Mouse (Mus musculus): ENCODE data around the gene Neurl3. TPM values are rescaled to one million over a fixed set of nuclear protein-coding genes. Genes with fewer than 3 reads are reported as not detected.

Neurl3 gene
- polyA plus RNA-seq, 1 experiment from 2014 or later = 1.2 TPM

- peak overlapping the region; percentile 86 for H3K27ac ChIP-seq (replicated peaks; ENCODE audit: low read depth, low read length)
- DNase-seq = no peak
- H3K9me3 ChIP-seq (ENCODE audit: control insufficient read depth, low read length) = no peaks in the 10 kb centered on the region
- no peak for ATAC-seq (ENCODE audit: low FRiP score, low TSS enrichment)
- H3K4me1 ChIP-seq (ENCODE audit: control insufficient read depth, insufficient read depth, low read length) = peaks cover 7% of the 10 kb centered on the region; the same call in 1 of the 2 replicates
- WGBS = 3% methylated on average over 21 of the region's 21 CpGs
- H3K4me3 ChIP-seq (replicated peaks; ENCODE audit: low read depth, low read length) = peak overlapping the region; percentile 87
- no peaks in the 10 kb centered on the region for H3K27me3 ChIP-seq (ENCODE audit: control insufficient read depth, insufficient read depth, low read length)
- peak overlapping the region; percentile 75 for H3K4me2 ChIP-seq (ENCODE audit: low read length)
- no peaks in the 10 kb centered on the region for H3K36me3 ChIP-seq (ENCODE audit: control insufficient read depth, insufficient read depth, low read length)
- peak overlapping the region; percentile 78 for H3K9ac ChIP-seq (replicated peaks; ENCODE audit: low read length)
Measured at GRCm38 (mm10) chr1:36243447-36244057, 30.9 kb downstream of the Neurl3 start.

DNA sequence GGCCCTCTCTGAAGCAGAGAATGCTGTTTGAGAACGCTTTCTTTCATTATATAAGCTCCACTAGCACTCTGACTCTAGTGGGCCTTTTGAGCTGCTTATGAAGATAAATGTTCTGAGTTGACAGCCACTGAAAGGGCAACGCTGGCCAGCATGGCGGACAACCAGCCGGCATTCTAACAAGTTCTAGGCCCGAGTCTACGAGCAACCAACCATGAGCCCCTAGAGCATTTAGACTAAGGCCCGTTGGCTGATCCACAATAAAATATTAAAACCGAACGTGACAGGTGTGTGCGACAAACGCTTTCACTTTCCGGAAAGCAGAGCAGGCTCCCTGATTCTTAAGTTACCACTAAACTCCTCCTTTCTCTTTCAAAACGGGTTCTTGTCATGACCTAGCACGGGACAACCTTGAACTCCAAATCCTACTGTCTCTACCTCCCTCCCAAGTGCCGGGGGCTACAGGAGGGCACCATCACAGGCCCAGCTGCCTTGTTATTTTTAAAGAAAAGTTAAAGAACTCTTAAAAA lies 32.5 kb downstream of the Neurl3 start:
- Histone ChIP-seq H3K4me3 (replicated peaks; ENCODE audit: low read depth, low read length) (no peak overlapping the region), H3K36me3 (ENCODE audit: control insufficient read depth, insufficient read depth, low read length) (no peaks in the 10 kb centered on the region), H3K27me3 (ENCODE audit: control insufficient read depth, insufficient read depth, low read length) (no peaks in the 10 kb centered on the region), H3K27ac (replicated peaks; ENCODE audit: low read depth, low read length) (no peak overlapping the region), H3K9ac (replicated peaks; ENCODE audit: low read length) (no peak overlapping the region), H3K4me2 (ENCODE audit: low read length) (no peak overlapping the region), H3K9me3 (ENCODE audit: control insufficient read depth, low read length) (no peaks in the 10 kb centered on the region), H3K4me1 (ENCODE audit: control insufficient read depth, insufficient read depth, low read length) (peaks cover 7% of the 10 kb centered on the region; the same call in 1 of the 2 replicates)
- 94% methylated on average over 15 of the region's 15 CpGs for WGBS
- no peak for DNase-seq
- no peak for ATAC-seq (ENCODE audit: low FRiP score, low TSS enrichment)

DNA sequence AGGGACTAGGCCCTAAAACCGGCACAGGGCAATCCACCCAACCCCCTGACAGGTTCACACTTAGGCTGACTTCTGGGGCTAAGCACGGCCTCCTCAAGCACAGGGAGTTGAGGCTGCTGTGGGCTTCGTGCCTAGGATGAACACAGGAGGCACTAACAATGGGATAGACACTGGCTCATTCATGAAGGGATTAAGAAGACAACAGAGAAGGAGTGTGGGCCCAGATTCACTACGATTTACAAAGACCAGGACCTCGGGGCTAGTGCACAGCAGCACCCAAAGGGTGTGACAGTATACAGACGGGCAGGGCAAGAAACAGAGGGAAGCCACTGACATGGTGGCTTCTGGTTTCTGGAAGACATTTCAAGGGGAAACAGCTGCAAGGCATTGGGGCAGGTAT lies 34.3 kb downstream of the Neurl3 start:
- WGBS = 11% methylated on average over 6 of the region's 6 CpGs
- Histone ChIP-seq H3K9me3 (ENCODE audit: control insufficient read depth, low read length) (no peaks in the 10 kb centered on the region), H3K4me1 (ENCODE audit: control insufficient read depth, insufficient read depth, low read length) (peaks cover 7% of the 10 kb centered on the region; the same call in 1 of the 2 replicates), H3K36me3 (ENCODE audit: control insufficient read depth, insufficient read depth, low read length) (no peaks in the 10 kb centered on the region), H3K27me3 (ENCODE audit: control insufficient read depth, insufficient read depth, low read length) (no peaks in the 10 kb centered on the region), H3K4me2 (ENCODE audit: low read length) (no peak overlapping the region), H3K27ac (replicated peaks; ENCODE audit: low read depth, low read length) (no peak overlapping the region), H3K4me3 (replicated peaks; ENCODE audit: low read depth, low read length) (no peak overlapping the region), H3K9ac (replicated peaks; ENCODE audit: low read length) (no peak overlapping the region)
- ATAC-seq (ENCODE audit: low FRiP score, low TSS enrichment) (no peak), DNase-seq (no peak)

GRCm38 (mm10) chr1:36239396-36239795 lies 35.1 kb downstream of the Neurl3 start:
- Histone ChIP-seq H3K27me3 (ENCODE audit: control insufficient read depth, insufficient read depth, low read length) (no peaks in the 10 kb centered on the region), H3K4me2 (ENCODE audit: low read length) (no peak overlapping the region), H3K36me3 (ENCODE audit: control insufficient read depth, insufficient read depth, low read length) (peaks cover 6% of the 10 kb centered on the region), H3K4me1 (ENCODE audit: control insufficient read depth, insufficient read depth, low read length) (peaks cover 7% of the 10 kb centered on the region; the same call in 1 of the 2 replicates), H3K4me3 (replicated peaks; ENCODE audit: low read depth, low read length) (no peak overlapping the region), H3K9me3 (ENCODE audit: control insufficient read depth, low read length) (no peaks in the 10 kb centered on the region), H3K27ac (replicated peaks; ENCODE audit: low read depth, low read length) (no peak overlapping the region), H3K9ac (replicated peaks; ENCODE audit: low read length) (no peak overlapping the region)
- ATAC-seq (ENCODE audit: low FRiP score, low TSS enrichment) (no peak), DNase-seq (no peak)
- WGBS = 90% methylated on average over 10 of the region's 10 CpGs

- DNase-seq (no peak), ATAC-seq (ENCODE audit: low FRiP score, low TSS enrichment) (no peak)
- H3K27me3 ChIP-seq (ENCODE audit: control insufficient read depth, insufficient read depth, low read length) = no peaks in the 10 kb centered on the region
- H3K4me3 ChIP-seq (replicated peaks; ENCODE audit: low read depth, low read length) = no peak overlapping the region
- no peak overlapping the region for H3K9ac ChIP-seq (replicated peaks; ENCODE audit: low read length)
- H3K27ac ChIP-seq (replicated peaks; ENCODE audit: low read depth, low read length) = no peak overlapping the region
- 93% methylated on average over 2 of the region's 2 CpGs for WGBS
- peaks cover 28% of the 10 kb centered on the region for H3K36me3 ChIP-seq (ENCODE audit: control insufficient read depth, insufficient read depth, low read length)
- no peak overlapping the region for H3K4me2 ChIP-seq (ENCODE audit: low read length)
- H3K4me1 ChIP-seq (ENCODE audit: control insufficient read depth, insufficient read depth, low read length) = no peaks in the 10 kb centered on the region
- H3K9me3 ChIP-seq (ENCODE audit: control insufficient read depth, low read length) = no peaks in the 10 kb centered on the region
Measured at GRCm38 (mm10) chr1:36235855-36236254, 38.6 kb downstream of the Neurl3 start.

DNA sequence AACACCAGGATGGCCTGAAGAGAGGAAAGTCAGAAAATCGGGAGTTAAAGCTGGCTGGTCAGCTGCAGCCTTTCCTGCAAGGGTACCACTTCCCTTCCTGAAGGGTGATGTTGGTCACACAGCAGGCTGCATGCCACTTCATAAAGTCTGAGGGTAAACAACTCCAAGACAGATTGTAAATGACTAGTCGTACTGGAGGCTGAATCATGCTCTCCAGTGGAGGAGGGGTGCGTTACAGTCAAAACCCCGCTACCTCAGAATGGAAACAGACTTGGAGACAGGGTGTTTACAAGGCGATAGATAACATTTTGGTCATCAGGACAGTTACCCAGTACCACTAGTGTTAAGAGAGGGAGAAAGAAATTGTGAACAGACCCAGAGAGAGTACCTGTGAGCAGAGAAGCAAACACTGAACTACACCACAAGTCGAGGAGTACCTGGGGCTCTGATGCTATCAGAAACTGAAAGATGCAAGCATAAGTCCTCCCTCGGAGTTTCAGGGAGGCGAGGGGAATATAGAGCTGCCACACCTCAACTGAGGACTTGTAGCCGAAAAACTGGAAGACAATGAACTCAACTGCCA lies 39.3 kb downstream of the Neurl3 start:
- H3K9me3 ChIP-seq (ENCODE audit: control insufficient read depth, low read length) = no peaks in the 10 kb centered on the region
- 92% methylated on average over 9 of the region's 9 CpGs for WGBS
- DNase-seq (no peak), ATAC-seq (ENCODE audit: low FRiP score, low TSS enrichment) (no peak)
- no peak overlapping the region for H3K9ac ChIP-seq (replicated peaks; ENCODE audit: low read length)
- H3K36me3 ChIP-seq (ENCODE audit: control insufficient read depth, insufficient read depth, low read length) = peaks cover 32% of the 10 kb centered on the region
- H3K27ac ChIP-seq (replicated peaks; ENCODE audit: low read depth, low read length) = no peak overlapping the region
- no peak overlapping the region for H3K4me3 ChIP-seq (replicated peaks; ENCODE audit: low read depth, low read length)
- H3K4me1 ChIP-seq (ENCODE audit: control insufficient read depth, insufficient read depth, low read length) = no peaks in the 10 kb centered on the region
- no peak overlapping the region for H3K4me2 ChIP-seq (ENCODE audit: low read length)
- no peaks in the 10 kb centered on the region for H3K27me3 ChIP-seq (ENCODE audit: control insufficient read depth, insufficient read depth, low read length)

DNA sequence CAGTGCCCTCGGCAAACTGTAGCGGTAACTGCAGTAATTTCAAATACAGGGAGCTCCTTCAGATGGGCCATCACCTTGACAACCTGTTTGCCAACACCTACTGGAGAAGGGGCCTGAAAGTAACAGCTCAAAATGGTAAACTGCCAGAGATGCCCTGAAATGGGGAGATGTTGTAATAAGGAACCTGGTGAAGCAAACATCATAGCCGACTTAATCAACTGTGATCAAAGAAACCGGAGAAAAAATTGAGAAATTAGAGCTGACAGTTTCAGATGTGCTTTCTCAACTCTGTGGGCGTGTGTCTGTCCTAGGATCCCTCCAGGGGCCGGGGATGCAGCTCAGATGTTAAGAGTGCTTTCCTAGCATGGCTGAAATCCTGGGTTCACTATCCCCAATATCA lies 41.3 kb downstream of the Neurl3 start:
- Histone ChIP-seq H3K27me3 (ENCODE audit: control insufficient read depth, insufficient read depth, low read length) (no peaks in the 10 kb centered on the region), H3K27ac (replicated peaks; ENCODE audit: low read depth, low read length) (no peak overlapping the region), H3K9me3 (ENCODE audit: control insufficient read depth, low read length) (no peaks in the 10 kb centered on the region), H3K4me2 (ENCODE audit: low read length) (no peak overlapping the region), H3K4me1 (ENCODE audit: control insufficient read depth, insufficient read depth, low read length) (no peaks in the 10 kb centered on the region), H3K4me3 (replicated peaks; ENCODE audit: low read depth, low read length) (no peak overlapping the region), H3K9ac (replicated peaks; ENCODE audit: low read length) (no peak overlapping the region), H3K36me3 (ENCODE audit: control insufficient read depth, insufficient read depth, low read length) (peaks cover 47% of the 10 kb centered on the region)
- DNase-seq (no peak), ATAC-seq (ENCODE audit: low FRiP score, low TSS enrichment) (no peak)
- 87% methylated on average over 6 of the region's 6 CpGs for WGBS

DNA sequence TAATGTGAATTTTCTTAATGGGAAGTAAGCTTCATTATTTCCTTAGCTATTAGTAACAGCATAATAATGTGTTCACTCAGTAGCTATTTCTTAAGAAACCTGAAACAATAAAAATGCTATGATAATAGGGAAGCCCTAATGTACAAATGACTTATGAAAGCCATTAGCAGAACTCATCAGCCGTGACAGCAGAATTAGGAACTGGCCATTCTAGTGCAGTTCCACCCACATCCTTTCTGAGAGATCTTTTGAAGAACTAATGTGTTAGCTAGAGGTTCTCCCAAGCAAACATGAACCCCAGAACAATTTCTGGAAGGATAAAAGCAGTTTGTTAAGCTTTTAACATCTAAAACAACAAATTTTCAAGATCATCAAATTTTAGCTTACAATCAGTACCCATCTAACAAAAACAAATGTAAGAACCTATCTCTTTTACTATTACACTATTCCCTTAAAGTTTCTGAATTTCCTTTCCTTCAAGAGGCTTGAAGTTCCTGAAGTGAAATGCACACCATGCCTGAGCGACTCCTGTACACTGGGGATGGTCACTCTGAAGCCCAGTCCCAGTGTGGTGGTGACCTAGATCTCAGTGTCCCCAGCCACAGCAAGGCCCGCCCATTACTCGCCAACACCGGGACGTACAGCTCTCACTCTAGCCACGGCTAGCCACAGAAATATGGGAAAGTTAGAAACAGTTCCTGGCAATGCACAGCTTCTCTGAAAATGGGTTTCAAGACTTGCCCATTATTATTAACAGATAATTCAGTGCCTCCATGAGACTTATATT lies 43.4 kb downstream of the Neurl3 start:
- H3K4me2 ChIP-seq (ENCODE audit: low read length) = no peak overlapping the region
- ATAC-seq (ENCODE audit: low FRiP score, low TSS enrichment) = no peak
- H3K27ac ChIP-seq (replicated peaks; ENCODE audit: low read depth, low read length) = no peak overlapping the region
- no peak overlapping the region for H3K9ac ChIP-seq (replicated peaks; ENCODE audit: low read length)
- no peak for DNase-seq
- no peaks in the 10 kb centered on the region for H3K27me3 ChIP-seq (ENCODE audit: control insufficient read depth, insufficient read depth, low read length)
- H3K36me3 ChIP-seq (ENCODE audit: control insufficient read depth, insufficient read depth, low read length) = peaks cover 63% of the 10 kb centered on the region
- no peak overlapping the region for H3K4me3 ChIP-seq (replicated peaks; ENCODE audit: low read depth, low read length)
- WGBS = 89% methylated on average over 7 of the region's 7 CpGs
- no peaks in the 10 kb centered on the region for H3K4me1 ChIP-seq (ENCODE audit: control insufficient read depth, insufficient read depth, low read length)
- no peaks in the 10 kb centered on the region for H3K9me3 ChIP-seq (ENCODE audit: control insufficient read depth, low read length)
